Mouse (Mus musculus) embryonic facial prominence, embryonic 15.5 days (tissue): ENCODE measurements around the gene Dnah12. TPM values are rescaled to one million over a fixed set of nuclear protein-coding genes. Genes with fewer than 3 reads are reported as not detected.

Experiments used
- ATAC-seq: fragments of 200-750 bp; cut with Nextera tagmentation; 2 replicates; pipeline ENCODE4 v1.8.0; 2017; ENCODE audit warnings: low read depth, moderate TSS enrichment; ENCODE audit not compliant: insufficient number of reproducible peaks, low FRiP score, low TSS enrichment
- H3K27ac ChIP-seq: fragments of 300-500 bp; sonication (generic); replicated peaks from 2 replicates; pipeline ENCODE4 v1.5.1; 2015; ENCODE audit warnings: mild to moderate bottlenecking, inconsistent platforms
- H3K27me3 ChIP-seq: fragments of 300-500 bp; sonication (generic); 2 replicates; pipeline ENCODE4 v1.6.1; 2015; ENCODE audit warnings: inconsistent platforms
- H3K36me3 ChIP-seq: fragments of 300-500 bp; sonication (generic); 2 replicates; pipeline ENCODE4 v1.6.1; 2015; ENCODE audit warnings: mild to moderate bottlenecking, inconsistent platforms
- H3K4me1 ChIP-seq: fragments of 300-500 bp; sonication (generic); 2 replicates; pipeline ENCODE4 v1.6.1; 2015; ENCODE audit warnings: inconsistent platforms
- H3K4me2 ChIP-seq: fragments of 300-500 bp; sonication (generic); replicated peaks from 2 replicates; pipeline ENCODE4 v1.6.1; 2015; ENCODE audit warnings: mild to moderate bottlenecking, inconsistent platforms
- H3K4me3 ChIP-seq: fragments of 300-500 bp; sonication (generic); replicated peaks from 2 replicates; pipeline ENCODE4 v1.5.1; 2015; ENCODE audit warnings: mild to moderate bottlenecking, inconsistent platforms
- H3K9ac ChIP-seq: fragments of 300-500 bp; sonication (generic); 2 replicates; pipeline ENCODE4 v1.6.1; 2015; ENCODE audit warnings: inconsistent platforms
- H3K9me3 ChIP-seq: fragments of 300-500 bp; sonication (generic); replicated peaks from 2 replicates; pipeline ENCODE4 v1.6.1; 2016; ENCODE audit warnings: inconsistent platforms
- WGBS: fragments of 180-500 bp; shearing (Covaris S2); methylation state at CpG from one replicate; pipeline ENCODE4 v1.1.7; 2015; 5-methylcytosine and 5-hydroxymethylcytosine counted together
- microRNA-seq: library from miRNA; unstranded; fragments of <30 nt; microRNA quantifications from one replicate; pipeline ENCODE4, GENCODE M21; 2016; ENCODE audit warnings: borderline number of aligned reads
- polyA plus RNA-seq: library from polyadenylated mRNA; unstranded; fragments of >200 nt; fragmentation: Nextera tagmentation; extraction: Ambion mirVana; gene quantifications from 2 replicates; pipeline ENCODE4 v1.2.1, GENCODE M21; 2015

The Dnah12 gene
- polyA plus RNA-seq, 1 experiment from 2014 or later = 1.0 TPM

DNA sequence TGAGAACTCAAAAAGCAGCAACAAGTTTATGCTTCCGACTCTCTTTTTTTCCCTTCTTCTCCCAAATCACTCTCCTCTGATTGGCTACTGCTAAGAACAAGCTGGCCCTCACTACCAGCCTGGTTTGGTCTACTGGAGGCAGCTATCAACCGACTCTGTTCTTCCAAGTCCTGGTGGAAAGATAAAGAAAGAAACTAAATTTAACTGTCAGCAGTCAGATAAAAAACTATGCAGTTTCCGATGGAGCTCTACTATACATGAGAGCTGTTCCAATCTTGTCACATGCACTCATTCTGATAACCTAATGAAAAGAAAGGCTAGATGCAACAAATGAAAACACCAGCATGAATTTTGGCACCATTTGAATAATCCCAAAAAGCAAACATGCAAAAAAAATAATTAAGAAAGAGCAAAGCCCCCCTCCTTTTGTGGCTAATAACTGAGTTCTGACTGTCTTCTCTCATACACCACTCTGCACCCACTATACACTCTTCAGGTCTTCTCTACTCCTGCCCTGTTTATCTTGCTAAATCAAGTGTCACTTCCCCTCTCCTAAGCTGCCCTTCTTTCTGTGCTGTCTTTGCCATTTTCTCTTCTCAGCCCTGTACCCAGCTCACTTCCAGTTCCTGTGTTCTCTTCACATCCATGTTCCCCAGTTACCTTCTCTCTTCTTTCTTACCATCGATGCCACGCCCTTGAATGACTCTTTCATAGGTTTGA is 230.8 kb downstream of the Dnah12 start:
- Histone ChIP-seq H3K27me3 (no peaks in the 10 kb centered on the region), H3K27ac (no peak overlapping the region), H3K4me2 (no peak overlapping the region), H3K36me3 (peaks cover 57% of the 10 kb centered on the region), H3K4me1 (no peaks in the 10 kb centered on the region), H3K9ac (no peak overlapping the region), H3K4me3 (no peak overlapping the region), H3K9me3 (no peaks in the 10 kb centered on the region)
- WGBS = 92% methylated on average over 5 of the region's 5 CpGs
- no peak for ATAC-seq

DNA sequence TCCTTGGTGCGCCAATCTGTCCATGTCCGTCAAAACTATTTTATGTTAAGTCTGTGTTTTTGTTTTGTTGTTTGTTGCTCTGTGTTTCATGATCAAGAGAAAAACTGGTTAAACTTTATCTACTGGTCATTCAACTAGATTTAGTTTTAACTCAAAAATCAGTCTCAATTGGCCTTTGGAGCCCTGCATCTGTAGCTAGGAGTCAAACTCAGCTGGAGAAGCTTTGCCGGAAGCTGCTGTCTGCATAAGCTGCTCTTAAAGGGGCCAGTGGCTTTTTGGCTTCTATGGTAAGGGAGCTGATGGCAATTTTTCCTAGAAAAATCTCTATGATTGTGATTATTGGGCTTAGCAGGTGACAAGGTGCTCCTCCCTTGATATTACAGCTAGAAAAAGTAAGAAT is 241.8 kb downstream of the Dnah12 start:
- no peaks in the 10 kb centered on the region for H3K4me1 ChIP-seq
- H3K4me2 ChIP-seq = no peak overlapping the region
- H3K27me3 ChIP-seq = no peaks in the 10 kb centered on the region
- no peak overlapping the region for H3K9ac ChIP-seq
- peaks cover 32% of the 10 kb centered on the region for H3K36me3 ChIP-seq
- no peak for ATAC-seq
- H3K4me3 ChIP-seq = no peak overlapping the region
- H3K27ac ChIP-seq = no peak overlapping the region
- H3K9me3 ChIP-seq = no peaks in the 10 kb centered on the region
- WGBS = 79% methylated on average over 3 of the region's 3 CpGs

DNA sequence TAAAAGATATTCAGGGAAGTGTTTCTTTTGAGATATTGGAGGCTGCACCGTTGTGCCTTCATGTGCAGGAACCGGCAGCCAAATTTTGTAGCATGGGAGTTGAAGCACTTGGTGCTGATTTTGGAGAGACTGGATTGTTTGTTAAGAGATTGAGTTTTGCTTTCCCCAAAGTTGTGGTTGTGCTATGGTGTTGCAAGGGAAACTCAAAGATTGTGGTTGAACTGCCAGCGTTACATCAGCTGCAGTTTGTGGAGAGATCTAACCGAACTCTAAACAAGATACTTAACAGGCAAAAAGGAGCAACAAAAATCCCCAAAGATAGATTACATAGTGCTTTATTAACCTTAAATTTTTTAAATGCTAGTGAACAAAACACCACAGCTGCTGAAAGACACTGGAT is 242.5 kb downstream of the Dnah12 start:
- no peak for ATAC-seq
- Histone ChIP-seq H3K9ac (no peak overlapping the region), H3K4me1 (no peaks in the 10 kb centered on the region), H3K36me3 (peaks cover 35% of the 10 kb centered on the region), H3K4me3 (no peak overlapping the region), H3K27ac (no peak overlapping the region), H3K27me3 (no peaks in the 10 kb centered on the region), H3K4me2 (no peak overlapping the region), H3K9me3 (no peaks in the 10 kb centered on the region)
- 93% methylated on average over 4 of the region's 4 CpGs for WGBS

Small RNA genes within 50 kb of the gene (microRNA-seq; reads per million reads assigned to microRNA genes)
- gene Mir7672 = not detected

Other genes with a start within 250 kb of the Dnah12 start
- 19.5 and 21.5 TPM in 2 replicates for gene Slmap, start 158.3 kb upstream of the Dnah12 start, polyA plus RNA-seq
- gene Dennd6a, start 119.4 kb upstream of the Dnah12 start, polyA plus RNA-seq = 27.8 and 28.3 TPM in 2 replicates
- 641 and 642 TPM in 2 replicates for gene Arf4, start 55.2 kb upstream of the Dnah12 start, polyA plus RNA-seq
- gene Pde12, start 23.4 kb upstream of the Dnah12 start, polyA plus RNA-seq = 10.1 and 10.7 TPM in 2 replicates
- gene Asb14, start 201.3 kb downstream of the Dnah12 start, polyA plus RNA-seq = 0.11 TPM in 1 of 2 replicates, not detected in the other